Mouse (Mus musculus) megakaryocyte-erythroid progenitor cell, adult 5 weeks (primary cell): ENCODE data around the gene Gm5771. TPM values are rescaled to one million over a fixed set of nuclear protein-coding genes. Genes with fewer than 3 reads are reported as not detected.

Experiments used
- polyA plus RNA-seq: library from polyadenylated mRNA; stranded (reverse); fragments of >175 nt; gene quantifications from 2 replicates; pipeline ENCODE4 v1.2.3, GENCODE M21; 2012

Gm5771 gene
- not detected in 2 replicates for polyA plus RNA-seq

DNA sequence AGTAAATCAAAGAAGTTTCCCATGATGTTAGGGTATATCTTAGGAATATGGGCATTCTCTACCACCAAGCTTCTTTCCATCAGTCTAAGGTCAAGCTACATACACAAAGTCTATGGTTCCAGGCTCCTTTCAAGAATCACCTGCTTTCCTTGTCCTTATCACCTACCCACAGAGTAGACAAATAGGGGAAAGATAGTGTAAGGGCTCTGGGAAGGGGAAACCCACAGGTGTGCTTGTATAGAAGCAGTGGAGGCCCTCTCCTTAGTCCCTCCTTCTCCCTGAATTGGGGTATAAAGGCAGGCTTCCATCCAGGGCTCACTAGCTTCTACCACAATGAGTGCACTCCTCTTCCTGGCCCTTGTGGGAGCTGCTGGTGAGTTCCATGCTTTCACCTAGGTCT is at the start of gene Gm5771:
TSS of gene Gm5771 (plus strand) at position 301 of the 400 bp plus-strand sequence.

DNA sequence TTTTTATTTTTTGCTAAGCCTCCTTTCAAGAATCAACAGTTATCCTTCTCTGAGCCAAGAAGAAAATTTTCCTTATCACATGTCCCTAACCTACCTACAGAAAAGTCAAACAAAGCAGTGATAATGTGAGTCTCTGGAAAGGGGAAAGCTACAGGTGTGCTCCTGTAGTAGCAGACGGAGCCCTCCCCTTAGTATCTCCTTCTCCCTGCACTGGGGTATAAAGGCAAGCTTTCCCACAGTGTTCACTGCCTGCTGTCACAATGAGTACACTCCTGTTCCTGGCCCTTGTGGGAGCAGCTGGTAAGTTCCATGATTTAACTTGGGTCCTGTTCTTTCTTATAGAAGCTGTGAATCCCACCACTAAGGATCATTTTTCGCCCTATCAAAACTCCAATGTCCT is 38.2 kb upstream of the Gm5771 start, which contains the start of gene Try10:
TSS of gene Try10 (plus strand) at position 174 of the 400 bp plus-strand sequence.

DNA sequence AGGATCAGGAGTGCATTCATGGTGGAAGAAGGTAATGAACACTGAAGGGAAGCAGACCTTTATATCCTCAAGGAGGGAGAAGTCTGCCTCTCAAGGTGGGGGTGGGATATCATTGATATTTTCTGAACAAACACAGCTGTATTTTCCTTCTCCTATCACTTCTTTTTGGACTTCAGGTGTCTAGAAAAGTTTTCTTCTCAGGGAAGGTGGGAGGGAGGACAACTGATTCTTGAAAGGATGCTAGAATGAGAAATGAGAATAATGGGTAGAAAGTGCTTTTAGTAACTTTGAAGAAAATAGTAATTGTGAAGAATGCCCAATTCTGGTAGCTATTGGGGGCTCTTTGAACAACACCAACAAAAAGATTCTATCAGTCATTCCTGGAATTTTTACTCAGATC is 14.6 kb upstream of the Gm5771 start, which contains the start of gene Prss3:
TSS of gene Prss3 (minus strand) at position 101 of the 400 bp plus-strand sequence.

DNA sequence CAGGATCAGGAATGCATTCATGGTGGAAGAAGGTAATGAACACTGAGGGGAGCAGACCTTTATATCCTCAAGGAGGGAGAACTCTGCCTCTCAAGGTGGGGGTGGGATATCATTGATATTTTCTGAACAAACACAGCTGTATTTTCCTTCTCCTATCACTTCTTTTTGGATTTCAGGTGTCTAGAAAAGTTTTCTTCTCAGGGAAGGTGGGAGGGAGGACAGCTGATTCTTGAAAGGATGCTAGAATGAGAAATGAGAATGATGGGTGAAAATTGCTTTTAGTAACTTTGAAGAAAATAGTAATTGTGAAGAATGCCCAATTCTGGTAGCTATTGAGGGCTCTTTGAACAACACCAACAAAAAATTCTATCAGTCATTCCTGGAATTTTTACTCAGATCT is 53.9 kb downstream of the Gm5771 start, which contains the start of gene Gm10334:
TSS of gene Gm10334 (minus strand) at position 101 of the 400 bp plus-strand sequence.

Other genes starting within 250 kb of the Gm5771 start
- not detected in 2 replicates for gene Try4, start 90.1 kb upstream of the Gm5771 start, polyA plus RNA-seq
- gene Try5, start 75.5 kb upstream of the Gm5771 start, polyA plus RNA-seq = not detected in 2 replicates
- not detected in 2 replicates for gene Try10, start 38.3 kb upstream of the Gm5771 start, polyA plus RNA-seq
- not detected in 2 replicates for gene Prss3, start 14.7 kb upstream of the Gm5771 start, polyA plus RNA-seq
- gene Gm10334, start 53.8 kb downstream of the Gm5771 start, polyA plus RNA-seq = not detected in 2 replicates
- not detected in 2 replicates for gene Prss1, start 66.6 kb downstream of the Gm5771 start, polyA plus RNA-seq
- 0.11 TPM in 1 of 2 replicates, not detected in the other for gene Prss2, start 129.4 kb downstream of the Gm5771 start, polyA plus RNA-seq
- gene Ephb6, start 213.1 kb downstream of the Gm5771 start, polyA plus RNA-seq = 12.4 and 20.4 TPM in 2 replicates
- not detected in 2 replicates for gene Trpv6, start 244.0 kb downstream of the Gm5771 start, polyA plus RNA-seq